Mouse (Mus musculus) liver, embryonic 18 days (tissue): ENCODE measurements around the gene Ncoa6. TPM values are rescaled to one million over a fixed set of nuclear protein-coding genes. Genes with fewer than 3 reads are reported as not detected.

Experiments used
- polyA plus RNA-seq: library from polyadenylated mRNA; depleted of rRNA; stranded (reverse); fragments of >200 nt; gene quantifications from 2 replicates; pipeline ENCODE4 v1.2.3, GENCODE M21; 2012; rRNA removed

Gene Ncoa6
- polyA plus RNA-seq, result 7.1 and 10.0 TPM in 2 replicates

GRCm38 (mm10) chr2:155473570-155474088 lies at the start of gene Ncoa6:
Ncoa6 (minus strand) TSS chr2:155473894.

GRCm38 (mm10) chr2:155517455-155518423 lies 44.0 kb upstream of the Ncoa6 start, which contains the start of the genes Acss2 and Ggt7:
Acss2 (plus strand) TSS chr2:155517948.
Ggt7 (minus strand) TSS chr2:155518237.

GRCm38 (mm10) chr2:155380261-155381059 lies 93.2 kb downstream of the Ncoa6 start, which contains the start of gene Trp53inp2:
Trp53inp2 (plus strand) TSS chr2:155381059.

GRCm38 (mm10) chr2:155356971-155357591 lies 116.6 kb downstream of the Ncoa6 start, which contains the start of gene Pigu:
Pigu (minus strand) TSS chr2:155357430.

Other genes with a start within 250 kb of the Ncoa6 start
- gene Dynlrb1, start 237.4 kb downstream of the Ncoa6 start, polyA plus RNA-seq, result 162 and 180 TPM in 2 replicates
- gene Map1lc3a, start 197.6 kb downstream of the Ncoa6 start, polyA plus RNA-seq, result 18.8 and 21.8 TPM in 2 replicates
- gene Pigu, start 116.5 kb downstream of the Ncoa6 start, polyA plus RNA-seq, result 18.9 and 19.1 TPM in 2 replicates
- 23.4 and 23.8 TPM in 2 replicates for gene Trp53inp2, start 92.8 kb downstream of the Ncoa6 start, polyA plus RNA-seq
- 27.3 and 59.6 TPM in 2 replicates for gene Acss2, start 44.1 kb upstream of the Ncoa6 start, polyA plus RNA-seq
- 0.35 and 0.50 TPM in 2 replicates for gene Ggt7, start 44.3 kb upstream of the Ncoa6 start, polyA plus RNA-seq
- gene Gss, start 118.9 kb upstream of the Ncoa6 start, polyA plus RNA-seq, result 36.9 and 39.4 TPM in 2 replicates
- 0.83 and 1.3 TPM in 2 replicates for gene Myh7b, start 137.3 kb upstream of the Ncoa6 start, polyA plus RNA-seq
- gene Trpc4ap, start 218.5 kb upstream of the Ncoa6 start, polyA plus RNA-seq, result 44.5 and 49.6 TPM in 2 replicates